Mouse (Mus musculus): ENCODE results near the gene Prtg. TPM values are rescaled to one million over a fixed set of nuclear protein-coding genes. Genes with fewer than 3 reads are reported as not detected.

Gene Prtg
- total RNA-seq, 2 experiments from 2014 or later: 0.98 to 1.9 TPM

DNA sequence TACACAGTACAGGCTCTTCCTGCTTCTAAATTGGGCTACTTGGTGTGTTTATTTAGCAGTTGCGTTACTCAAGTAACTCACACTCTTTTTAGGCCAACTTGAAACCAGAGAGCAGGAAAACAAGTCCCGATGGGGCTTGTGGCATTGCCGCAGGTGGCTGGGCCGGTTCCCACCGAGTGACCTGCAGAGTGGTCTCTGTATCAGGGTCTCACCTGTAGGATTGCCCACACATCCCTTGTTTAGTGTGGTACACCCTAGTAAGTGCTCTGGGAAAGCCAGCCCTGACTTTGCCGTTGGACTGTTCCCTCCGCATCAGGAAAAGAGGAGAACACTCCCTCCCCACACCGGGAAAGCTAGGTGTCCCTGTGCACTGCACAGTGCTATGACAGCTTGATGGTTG is 95.4 kb downstream of the Prtg start:
- no peak for DNase-seq (ENCODE audit: low spot score in 2 of 2)

- no peak for DNase-seq (ENCODE audit: low spot score in 2 of 2)
Measured at GRCm38 (mm10) chr9:72902611-72903010, 95.9 kb downstream of the Prtg start.

DNA sequence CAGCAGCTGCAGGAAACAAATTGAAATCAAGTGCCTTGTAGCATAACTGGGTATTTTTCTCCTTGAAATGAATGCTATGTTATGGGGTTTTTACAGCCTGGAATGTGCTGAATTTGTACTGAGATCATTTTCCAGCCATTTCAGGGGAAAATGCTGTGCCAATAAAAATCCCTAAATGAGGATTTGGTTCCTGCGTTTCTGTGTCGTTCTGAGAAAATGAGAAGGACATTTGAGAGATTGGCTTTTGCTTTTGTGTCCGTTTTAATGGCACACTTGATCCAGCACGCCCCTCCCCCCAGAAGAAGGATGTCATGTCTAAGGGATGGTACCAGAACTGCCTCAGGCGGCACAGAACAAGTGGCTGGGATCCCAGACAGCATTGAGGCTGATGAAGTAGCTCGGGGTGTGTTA is 100.0 kb downstream of the Prtg start:
- peak in 1 of 2 experiments; percentile 45 for DNase-seq (ENCODE audit: low spot score in 2 of 2)

DNA sequence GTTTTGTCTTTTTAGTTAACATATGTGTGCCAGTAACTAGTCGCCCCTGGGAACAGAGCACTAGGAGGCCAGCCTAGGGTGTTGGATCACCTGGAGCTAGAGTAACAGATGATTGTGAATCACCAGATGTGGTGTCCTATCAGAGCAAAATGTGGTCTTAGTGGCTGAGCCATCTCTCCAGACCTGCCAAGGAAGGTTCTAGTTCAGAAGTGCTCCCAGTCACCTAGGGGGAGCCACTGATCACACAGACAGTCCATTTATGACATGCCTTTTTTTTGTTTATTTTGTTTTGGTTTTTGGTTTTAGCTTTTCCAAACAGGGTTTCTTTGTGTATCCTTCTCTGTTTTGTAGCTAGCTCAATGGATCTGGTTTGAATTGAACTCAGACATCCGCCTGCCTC is 104.7 kb downstream of the Prtg start:
- DNase-seq (ENCODE audit: low spot score in 2 of 2): no peak

GRCm38 (mm10) chr9:72913551-72913950 is 106.9 kb downstream of the Prtg start:
- no peak for DNase-seq (ENCODE audit: low spot score in 2 of 2)

GRCm38 (mm10) chr9:72915728-72916127 is 109.1 kb downstream of the Prtg start:
- DNase-seq (ENCODE audit: low spot score in 2 of 2): no peak

- DNase-seq (ENCODE audit: low spot score in 2 of 2): no peak
Measured at GRCm38 (mm10) chr9:72923068-72923467, 116.4 kb downstream of the Prtg start.

DNA sequence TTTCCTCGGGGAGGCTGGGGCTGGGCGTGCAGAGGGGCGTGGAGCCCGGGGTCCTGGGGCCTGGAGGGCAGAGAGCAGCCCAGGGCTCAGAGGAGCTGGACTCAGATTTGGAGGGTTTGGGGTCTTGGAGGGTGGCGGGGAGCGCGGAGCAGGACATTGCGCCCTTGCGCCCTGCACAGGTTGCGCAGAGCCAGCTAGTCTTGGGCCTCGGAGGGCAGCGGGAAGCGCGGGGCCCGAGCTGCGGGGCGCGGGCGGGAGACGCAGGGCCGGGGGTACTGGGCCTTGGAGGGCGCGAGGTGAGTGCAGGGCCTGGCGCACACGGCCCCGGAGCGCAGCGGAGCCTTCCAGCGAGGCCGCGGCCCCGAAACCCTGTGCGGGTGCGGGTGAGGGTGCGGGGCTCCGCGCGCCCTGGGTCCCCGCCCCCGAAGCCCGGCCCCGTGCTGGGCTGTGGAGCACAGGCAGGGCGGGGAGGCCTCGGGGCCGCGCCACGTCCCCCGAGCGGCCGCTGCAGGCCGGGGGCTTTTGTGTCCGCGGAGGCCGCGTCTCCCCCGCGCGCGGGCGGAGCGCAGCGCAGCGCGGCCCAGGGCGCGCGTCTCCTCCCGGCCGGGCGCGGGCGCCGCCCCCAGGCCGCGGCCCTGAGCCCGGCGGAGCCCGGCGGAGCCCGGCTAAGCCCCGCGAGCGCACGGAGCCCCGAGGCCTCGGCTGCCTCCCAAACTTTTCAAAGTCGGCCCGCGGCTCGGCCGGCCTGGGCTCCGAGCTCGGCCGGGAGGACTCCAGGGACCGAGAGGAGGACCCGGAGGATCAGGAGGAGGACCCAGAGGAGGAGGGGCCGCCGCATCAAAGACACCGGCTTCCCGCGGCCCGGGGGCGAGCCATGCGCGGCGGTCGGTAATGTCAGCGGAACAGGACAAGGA is 118.6 kb downstream of the Prtg start, which contains the start of gene Pygo1:
TSS of gene Pygo1 (plus strand) at position 625 of the 914 bp plus-strand sequence.
- DNase-seq (ENCODE audit: low spot score in 2 of 2): peak; percentile 46 to 66

DNA sequence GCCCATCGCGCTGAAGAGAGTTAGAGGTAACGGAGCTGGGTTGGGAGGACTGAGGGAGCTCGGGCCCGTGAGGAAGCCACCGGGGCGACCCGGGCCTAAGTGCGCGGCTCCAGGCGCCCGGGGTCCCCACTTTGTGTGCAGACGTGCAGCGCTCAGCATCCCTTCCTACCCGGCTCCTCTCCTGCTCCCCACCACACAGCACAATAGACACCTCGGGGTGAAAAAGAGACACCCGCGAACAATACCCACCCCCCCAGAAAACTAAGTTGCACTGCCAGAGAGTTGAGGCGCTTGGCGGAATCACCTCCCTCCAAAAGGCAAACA is 119.2 kb downstream of the Prtg start:
- no peak for DNase-seq (ENCODE audit: low spot score in 2 of 2)

GRCm38 (mm10) chr9:72931166-72931790 is 124.6 kb downstream of the Prtg start:
- no peak for DNase-seq (ENCODE audit: low spot score in 2 of 2)

GRCm38 (mm10) chr9:72935309-72935708 is 128.6 kb downstream of the Prtg start:
- DNase-seq (ENCODE audit: low spot score in 2 of 2): no peak

- DNase-seq (ENCODE audit: low spot score in 2 of 2): no peak
Measured at GRCm38 (mm10) chr9:72936301-72936700, 129.6 kb downstream of the Prtg start.

DNA sequence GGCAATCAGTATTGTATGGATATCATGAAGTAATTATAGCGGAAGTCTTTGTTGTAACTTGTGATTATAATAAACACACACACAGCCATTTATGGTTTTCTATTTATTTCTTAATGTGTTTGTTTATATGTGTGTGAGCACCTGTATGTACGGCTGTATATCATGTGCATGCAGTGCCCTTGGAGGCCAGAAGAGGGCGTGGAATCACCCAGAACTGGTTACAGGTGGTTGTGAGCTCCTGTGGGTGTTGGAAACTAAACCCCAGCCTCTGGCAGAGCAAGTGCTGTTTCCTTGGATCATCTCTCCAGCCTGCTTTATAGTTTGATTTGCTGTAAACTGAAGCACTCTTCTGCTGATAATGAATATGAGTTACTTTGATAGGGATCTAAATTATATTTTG is 136.8 kb downstream of the Prtg start:
- DNase-seq (ENCODE audit: low spot score in 2 of 2): no peak

GRCm38 (mm10) chr9:72944286-72944685 is 137.6 kb downstream of the Prtg start:
- DNase-seq (ENCODE audit: low spot score in 2 of 2): no peak

DNA sequence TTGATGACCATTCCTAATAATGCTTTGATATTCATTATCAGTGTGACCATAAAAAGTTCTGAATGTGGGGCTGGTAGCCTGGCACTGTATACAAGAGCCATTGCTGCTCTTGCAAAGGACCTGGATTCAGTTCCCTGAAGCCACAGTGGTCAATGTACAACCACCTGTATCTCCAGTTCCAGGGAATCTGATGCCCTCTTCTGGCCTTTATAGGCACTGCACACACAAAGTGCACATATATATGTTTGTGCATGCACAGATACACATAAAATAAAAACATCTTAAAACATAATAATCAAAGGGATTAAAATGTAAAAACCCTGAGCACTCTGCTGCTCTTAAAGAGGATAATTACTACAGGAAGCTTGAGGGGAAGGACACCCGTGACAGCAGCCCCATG is 140.3 kb downstream of the Prtg start:
- DNase-seq (ENCODE audit: low spot score in 2 of 2): no peak

DNA sequence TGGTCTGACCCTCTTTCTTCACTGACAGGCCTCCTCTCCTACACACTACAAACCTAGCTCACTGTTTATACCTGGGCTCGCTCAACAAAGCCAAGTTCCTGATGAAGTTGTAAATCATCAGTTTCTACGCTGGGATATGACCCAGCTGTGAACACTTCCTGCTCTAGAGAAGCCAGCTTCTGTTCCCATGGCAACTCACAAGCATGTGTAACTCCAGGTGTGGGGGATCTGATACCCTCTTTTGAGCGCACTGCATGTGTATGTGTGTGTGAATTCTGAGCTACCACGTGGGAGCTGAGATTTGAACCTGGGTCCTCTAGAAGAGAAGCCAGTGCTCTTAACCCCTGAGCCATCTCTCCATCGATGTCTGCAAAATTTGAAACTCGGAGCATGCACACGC is 142.9 kb downstream of the Prtg start:
- DNase-seq (ENCODE audit: low spot score in 2 of 2): no peak

DNA sequence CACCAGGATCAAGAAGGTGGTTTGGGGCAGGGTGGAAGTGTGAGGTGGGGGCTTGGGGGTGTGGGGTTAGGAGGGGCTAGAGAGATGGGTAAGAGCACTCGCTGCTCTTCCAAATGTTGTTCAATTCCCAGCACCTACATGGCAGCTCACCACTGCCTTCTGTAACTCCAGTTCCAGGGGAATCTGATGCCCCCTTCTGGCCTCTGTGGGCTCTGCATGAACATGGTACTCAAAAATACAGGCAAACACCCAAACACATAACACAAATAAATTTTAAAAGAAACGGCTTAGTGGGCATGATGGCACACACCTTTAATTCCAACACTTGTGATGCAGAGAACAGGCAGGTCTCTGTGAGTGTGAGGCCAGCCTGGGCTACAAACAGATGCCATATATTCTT is 148.1 kb downstream of the Prtg start:
- no peak for DNase-seq (ENCODE audit: low spot score in 2 of 2)

- DNase-seq (ENCODE audit: low spot score in 2 of 2): no peak
Measured at GRCm38 (mm10) chr9:72955546-72955945, 148.9 kb downstream of the Prtg start.

- DNase-seq (ENCODE audit: low spot score in 2 of 2): peak; percentile 35 to 69
Measured at GRCm38 (mm10) chr9:72958521-72959450, 152.1 kb downstream of the Prtg start, which contains the start of the genes Dyx1c1 and Gm44503. Dyx1c1 (plus strand) TSS chr9:72958785. Gm44503 (plus strand) TSS chr9:72958852.

DNA sequence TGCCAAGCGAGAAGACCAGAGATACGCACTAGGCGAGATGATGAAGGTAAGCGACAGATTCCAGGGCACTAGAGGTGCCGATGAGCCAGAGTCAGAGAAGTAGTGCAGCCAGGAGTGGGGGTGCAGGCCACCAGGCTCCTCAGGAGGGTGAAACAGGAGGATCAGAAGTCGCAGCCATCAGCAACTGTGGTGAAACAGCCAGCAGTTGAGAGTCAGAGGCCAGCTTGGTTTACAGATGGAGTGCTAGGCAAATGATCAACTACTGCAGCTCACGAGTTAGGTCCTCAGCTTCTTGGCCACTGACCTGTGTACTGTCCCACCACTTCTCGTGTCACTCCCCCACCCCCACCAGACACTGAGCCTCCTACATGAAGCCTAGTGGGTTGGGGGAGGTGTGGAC is 154.7 kb downstream of the Prtg start:
- DNase-seq (ENCODE audit: low spot score in 2 of 2): no peak

DNA sequence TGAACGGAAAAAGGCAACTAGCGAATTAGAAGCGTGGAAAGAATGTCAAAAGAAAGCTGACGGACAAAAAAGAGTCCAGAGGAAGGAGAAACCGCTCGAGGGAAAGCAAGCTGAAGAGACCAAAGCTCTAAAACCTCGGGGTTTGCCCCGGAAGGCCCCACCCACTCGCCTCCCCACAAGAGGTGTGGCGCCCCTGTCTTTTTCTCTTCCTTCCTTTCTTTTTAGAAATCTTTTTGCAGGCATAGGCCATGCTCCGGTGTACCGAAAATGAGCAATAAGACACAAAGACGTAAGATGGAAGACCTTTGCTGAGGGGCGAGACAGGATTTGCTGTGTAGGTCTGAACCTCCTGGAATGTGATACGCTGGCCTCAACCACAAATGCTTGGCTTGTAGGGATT is 155.3 kb downstream of the Prtg start:
- no peak for DNase-seq (ENCODE audit: low spot score in 2 of 2)
